Mouse (Mus musculus) stomach, postnatal 0 days (tissue): ENCODE measurements around the gene Col6a6. TPM values are rescaled to one million over a fixed set of nuclear protein-coding genes. Genes with fewer than 3 reads are reported as not detected.

Source experiments
- ATAC-seq: fragments of 200-750 bp; cut with Nextera tagmentation; 2 replicates; pipeline ENCODE4 v1.8.0; 2017; ENCODE audit not compliant: low FRiP score, low TSS enrichment
- DNase-seq: peaks from one replicate; pipeline ENCODE4 v3.0.0-alpha.2; 2016; ENCODE audit warnings: low spot score
- H3K27ac ChIP-seq: fragments of 300-500 bp; sonication (generic); replicated peaks from 2 replicates; pipeline ENCODE4 v1.5.1; 2014; ENCODE audit warnings: mild to moderate bottlenecking, control low read depth
- H3K27me3 ChIP-seq: fragments of 300-500 bp; sonication (generic); 2 replicates; pipeline ENCODE4 v1.6.1; 2014; ENCODE audit warnings: low read length; ENCODE audit not compliant: control insufficient read depth, insufficient read depth
- H3K36me3 ChIP-seq: fragments of 300-500 bp; sonication (generic); 2 replicates; pipeline ENCODE4 v1.6.1; 2014; ENCODE audit warnings: low read length, mixed read lengths; ENCODE audit not compliant: control insufficient read depth, insufficient read depth
- H3K4me1 ChIP-seq: fragments of 300-500 bp; sonication (generic); replicated peaks from 2 replicates; pipeline ENCODE4 v1.6.1; 2014; ENCODE audit warnings: antibody characterized with exemption; ENCODE audit not compliant: control insufficient read depth, insufficient read depth
- H3K4me2 ChIP-seq: fragments of 300-500 bp; sonication (generic); replicated peaks from 2 replicates; pipeline ENCODE4 v1.6.1; 2014; ENCODE audit warnings: low read depth, mild to moderate bottlenecking, control low read depth, moderate library complexity
- H3K4me3 ChIP-seq: fragments of 300-500 bp; sonication (generic); 2 replicates; pipeline ENCODE4 v1.5.1; 2014; ENCODE audit warnings: low read depth, low read length, control low read depth
- H3K9ac ChIP-seq: fragments of 300-500 bp; sonication (generic); 2 replicates; pipeline ENCODE4 v1.6.1; 2014; ENCODE audit warnings: mild to moderate bottlenecking, low read length, control low read depth, mixed read lengths
- H3K9me3 ChIP-seq: fragments of 300-500 bp; sonication (generic); 2 replicates; pipeline ENCODE4 v1.6.1; 2016; ENCODE audit warnings: low read length; ENCODE audit not compliant: control insufficient read depth
- CTCF ChIP-seq: IDR thresholded peaks from 2 replicates; pipeline ENCODE4 v1.5.1; 2016; ENCODE audit warnings: antibody characterized with exemption, low read depth, mild to moderate bottlenecking, moderate library complexity
- EP300 ChIP-seq: optimal IDR thresholded peaks from 2 replicates; pipeline ENCODE3; 2016; ENCODE audit warnings: antibody characterized with exemption
- WGBS: fragments of 180-500 bp; shearing (Covaris S2); extraction: QIAGEN DNeasy Blood & Tissue Kit; methylation state at CpG from one replicate; pipeline ENCODE4 v1.1.7; 2014; 5-methylcytosine and 5-hydroxymethylcytosine counted together
- polyA plus RNA-seq: library from polyadenylated mRNA; unstranded; fragments of >200 nt; fragmentation: Nextera tagmentation; extraction: Ambion mirVana; gene quantifications from 2 replicates; pipeline ENCODE4 v1.2.1, GENCODE M21; 2015

Gene Col6a6
- 0.18 and 0.29 TPM in 2 replicates for polyA plus RNA-seq

GRCm38 (mm10) chr9:105827791-105828385 lies at the start of gene Col6a6:
Gene Col6a6 (minus strand): TSS chr9:105828160.
- H3K9ac ChIP-seq = no peak within 1 kb of the TSS
- TF ChIP-seq CTCF (no peak), EP300 (no peak)
- no peaks in the 10 kb centered on the region for H3K27me3 ChIP-seq
- H3K4me2 ChIP-seq = peak within 1 kb of the TSS; percentile 40
- H3K27ac ChIP-seq = no peak within 1 kb of the TSS
- H3K9me3 ChIP-seq = no peaks in the 10 kb centered on the region
- H3K4me3 ChIP-seq = peak within 1 kb of the TSS; percentile 15; the same call in 1 of the 2 replicates
- no peaks in the 10 kb centered on the region for H3K36me3 ChIP-seq
- 13% methylated on average over 20 of the region's 20 CpGs for WGBS
- no peaks in the 10 kb centered on the region for H3K4me1 ChIP-seq
- ATAC-seq (no peak), DNase-seq (no peak)

DNA sequence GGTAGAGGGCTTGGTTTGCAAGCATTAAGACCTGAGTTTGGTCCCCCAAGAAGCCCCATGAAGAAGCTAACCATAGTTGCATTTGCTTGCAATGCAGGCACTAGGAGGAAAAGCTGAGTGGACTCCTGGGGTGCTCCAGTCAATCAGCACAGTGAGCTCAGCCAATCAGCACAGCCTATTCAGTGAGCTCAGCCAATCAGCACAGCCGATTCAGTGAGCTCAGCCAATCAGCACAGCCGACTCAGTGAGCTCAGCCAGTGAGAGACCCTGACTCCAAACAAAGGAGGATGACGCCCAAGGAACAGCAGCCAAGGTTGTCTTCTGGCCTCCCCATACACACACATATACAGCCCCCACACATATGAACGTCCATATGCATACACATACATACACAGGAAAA lies 48.2 kb upstream of the Col6a6 start:
- DNase-seq (no peak), ATAC-seq (no peak)
- H3K27ac ChIP-seq = no peak overlapping the region
- WGBS = 80% methylated on average over 4 of the region's 4 CpGs
- no peak overlapping the region for H3K9ac ChIP-seq
- no peaks in the 10 kb centered on the region for H3K36me3 ChIP-seq
- no peaks in the 10 kb centered on the region for H3K4me1 ChIP-seq
- TF ChIP-seq CTCF (no peak), EP300 (no peak)
- H3K4me2 ChIP-seq = no peak overlapping the region
- no peak overlapping the region for H3K4me3 ChIP-seq
- no peaks in the 10 kb centered on the region for H3K27me3 ChIP-seq
- H3K9me3 ChIP-seq = no peaks in the 10 kb centered on the region

- WGBS = 52% methylated on average over 14 of the region's 14 CpGs
- H3K27me3 ChIP-seq = no peaks in the 10 kb centered on the region
- H3K4me3 ChIP-seq = no peak overlapping the region
- DNase-seq = no peak
- no peak for TF ChIP-seq CTCF
- TF ChIP-seq EP300 = no peak
- no peak for ATAC-seq
- no peaks in the 10 kb centered on the region for H3K9me3 ChIP-seq
- no peaks in the 10 kb centered on the region for H3K36me3 ChIP-seq
- no peak overlapping the region for H3K27ac ChIP-seq
- no peak overlapping the region for H3K9ac ChIP-seq
- no peak overlapping the region for H3K4me2 ChIP-seq
- no peaks in the 10 kb centered on the region for H3K4me1 ChIP-seq
Observed at GRCm38 (mm10) chr9:105871643-105872042, 43.7 kb upstream of the Col6a6 start.

- Histone ChIP-seq H3K27ac (no peak overlapping the region), H3K4me1 (no peaks in the 10 kb centered on the region), H3K4me3 (no peak overlapping the region), H3K27me3 (no peaks in the 10 kb centered on the region), H3K9me3 (no peaks in the 10 kb centered on the region), H3K36me3 (no peaks in the 10 kb centered on the region), H3K9ac (no peak overlapping the region), H3K4me2 (no peak overlapping the region)
- ATAC-seq (no peak), DNase-seq (peak; percentile 52)
- 11% methylated on average over 6 of the region's 6 CpGs for WGBS
- TF ChIP-seq CTCF (peak; percentile 93), EP300 (no peak)
Observed at GRCm38 (mm10) chr9:105857773-105858172, 29.8 kb upstream of the Col6a6 start.

DNA sequence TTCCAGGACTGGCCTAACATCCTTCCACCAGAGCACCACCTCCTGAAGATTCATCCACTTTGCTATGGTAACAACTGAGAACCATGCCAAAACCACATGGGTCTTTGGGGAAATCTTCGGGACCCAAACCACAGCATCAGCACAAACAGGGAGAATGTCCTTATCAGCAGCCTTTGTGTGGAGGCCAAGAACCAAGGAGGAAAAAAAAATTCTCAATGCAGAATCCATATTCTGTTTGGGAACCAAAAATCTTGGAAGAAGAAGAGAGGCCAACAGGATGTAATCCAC lies 24.8 kb upstream of the Col6a6 start:
- no peaks in the 10 kb centered on the region for H3K27me3 ChIP-seq
- 66% methylated on average over 1 of the region's 1 CpGs for WGBS
- H3K9me3 ChIP-seq = no peaks in the 10 kb centered on the region
- no peak for TF ChIP-seq CTCF
- TF ChIP-seq EP300 = no peak
- DNase-seq = no peak
- no peak overlapping the region for H3K9ac ChIP-seq
- H3K27ac ChIP-seq = no peak overlapping the region
- no peak for ATAC-seq
- no peak overlapping the region for H3K4me3 ChIP-seq
- no peaks in the 10 kb centered on the region for H3K4me1 ChIP-seq
- no peak overlapping the region for H3K4me2 ChIP-seq
- H3K36me3 ChIP-seq = no peaks in the 10 kb centered on the region

- H3K9ac ChIP-seq = no peak overlapping the region
- ATAC-seq (no peak), DNase-seq (no peak)
- no peaks in the 10 kb centered on the region for H3K36me3 ChIP-seq
- H3K4me1 ChIP-seq = no peaks in the 10 kb centered on the region
- H3K27ac ChIP-seq = no peak overlapping the region
- WGBS = 56% methylated on average over 14 of the region's 14 CpGs
- H3K4me2 ChIP-seq = no peak overlapping the region
- TF ChIP-seq EP300 = no peak
- TF ChIP-seq CTCF = no peak
- no peak overlapping the region for H3K4me3 ChIP-seq
- H3K9me3 ChIP-seq = no peaks in the 10 kb centered on the region
- no peaks in the 10 kb centered on the region for H3K27me3 ChIP-seq
Observed at GRCm38 (mm10) chr9:105852015-105852777, 24.2 kb upstream of the Col6a6 start.
